Mouse (Mus musculus): ENCODE results near the gene Dcxr.

GRCm38 (mm10) chr11:120721124-120722066 is 5.7 kb downstream of the Dcxr start, which contains the start of gene Rac3:
- no peak for TF ChIP-seq ZC3H11A (IDR thresholded peaks at IDR 0.05; ENCODE audit: borderline replicate concordance, low read depth, low read length)
- TF ChIP-seq MAFK (IDR thresholded peaks at IDR 0.05; ENCODE audit: insufficient read depth, low read depth, low read length) = no peak
- TF ChIP-seq CHD2 (IDR thresholded peaks at IDR 0.05; ENCODE audit: low read depth, low read length) = no peak
